Mouse (Mus musculus) right cerebral cortex, postnatal 14 days (tissue): ENCODE results near the gene March10.

ENCODE experiments used
- DNase-seq: peaks from one replicate; pipeline ENCODE4 v3.0.0; 2022

The March10 gene

GRCm38 (mm10) chr11:105456497-105456907, at the start of gene March10:
TSS of gene March10 (minus strand) at chr11:105456735.
- DNase-seq, result peak; percentile 87

GRCm38 (mm10) chr11:105506322-105506721, 49.8 kb upstream of the March10 start:
- no peak for DNase-seq

GRCm38 (mm10) chr11:105505038-105505437, 48.5 kb upstream of the March10 start:
- no peak for DNase-seq

GRCm38 (mm10) chr11:105502311-105502710, 45.8 kb upstream of the March10 start:
- no peak for DNase-seq

GRCm38 (mm10) chr11:105497505-105497904, 41.0 kb upstream of the March10 start:
- DNase-seq, result no peak

- DNase-seq, result no peak
Measured at GRCm38 (mm10) chr11:105496665-105497064, 40.1 kb upstream of the March10 start.

- peak; percentile 46 for DNase-seq
Measured at GRCm38 (mm10) chr11:105495591-105496270, 39.2 kb upstream of the March10 start.

GRCm38 (mm10) chr11:105494786-105495369, 38.3 kb upstream of the March10 start:
- no peak for DNase-seq

GRCm38 (mm10) chr11:105492392-105492791, 35.9 kb upstream of the March10 start:
- DNase-seq, result no peak

GRCm38 (mm10) chr11:105490971-105491370, 34.4 kb upstream of the March10 start:
- DNase-seq, result no peak

GRCm38 (mm10) chr11:105485412-105485811, 28.9 kb upstream of the March10 start:
- DNase-seq, result no peak

- DNase-seq, result no peak
Measured at GRCm38 (mm10) chr11:105484993-105485392, 28.5 kb upstream of the March10 start.

- no peak for DNase-seq
Measured at GRCm38 (mm10) chr11:105482747-105483146, 26.2 kb upstream of the March10 start.

- no peak for DNase-seq
Measured at GRCm38 (mm10) chr11:105474746-105475145, 18.2 kb upstream of the March10 start.

- DNase-seq, result no peak
Measured at GRCm38 (mm10) chr11:105474352-105474736, 17.8 kb upstream of the March10 start.

- no peak for DNase-seq
Measured at GRCm38 (mm10) chr11:105473716-105474351, 17.3 kb upstream of the March10 start.

GRCm38 (mm10) chr11:105472610-105473009, 16.1 kb upstream of the March10 start:
- DNase-seq, result no peak

- no peak for DNase-seq
Measured at GRCm38 (mm10) chr11:105470896-105471295, 14.4 kb upstream of the March10 start.

- DNase-seq, result no peak
Measured at GRCm38 (mm10) chr11:105469561-105469960, 13.0 kb upstream of the March10 start.

GRCm38 (mm10) chr11:105469091-105469507, 12.6 kb upstream of the March10 start:
- no peak for DNase-seq

GRCm38 (mm10) chr11:105468436-105468835, 11.9 kb upstream of the March10 start:
- no peak for DNase-seq

- no peak for DNase-seq
Measured at GRCm38 (mm10) chr11:105467816-105468215, 11.3 kb upstream of the March10 start.

- DNase-seq, result no peak
Measured at GRCm38 (mm10) chr11:105467266-105467665, 10.7 kb upstream of the March10 start.

GRCm38 (mm10) chr11:105466756-105467155, 10.2 kb upstream of the March10 start:
- DNase-seq, result no peak
